Mouse (Mus musculus) NIH3T3 (cell line): ENCODE measurements around the gene Sfswap.

Experiments
- DNase-seq: peaks from one replicate; pipeline ENCODE4 v3.0.0-alpha.2; 2012; ENCODE audit warnings: low read depth

Sfswap gene

GRCm38 (mm10) chr5:129529571-129529970, 28.6 kb downstream of the Sfswap start:
- peak; percentile 80 for DNase-seq

- DNase-seq: peak; percentile 40
Measured at GRCm38 (mm10) chr5:129533731-129534130, 32.7 kb downstream of the Sfswap start.

- DNase-seq: peak; percentile 25
Measured at GRCm38 (mm10) chr5:129534500-129534899, 33.5 kb downstream of the Sfswap start.

- DNase-seq: no peak
Measured at GRCm38 (mm10) chr5:129535021-129535420, 34.0 kb downstream of the Sfswap start.

- no peak for DNase-seq
Measured at GRCm38 (mm10) chr5:129535431-129535830, 34.4 kb downstream of the Sfswap start.

GRCm38 (mm10) chr5:129538826-129539225, 37.8 kb downstream of the Sfswap start:
- DNase-seq: no peak

GRCm38 (mm10) chr5:129542236-129542635, 41.2 kb downstream of the Sfswap start:
- DNase-seq: peak; percentile 18

GRCm38 (mm10) chr5:129545787-129546186, 44.8 kb downstream of the Sfswap start:
- no peak for DNase-seq

- no peak for DNase-seq
Measured at GRCm38 (mm10) chr5:129549716-129550115, 48.7 kb downstream of the Sfswap start.

GRCm38 (mm10) chr5:129550790-129551189, 49.8 kb downstream of the Sfswap start:
- DNase-seq: no peak

- DNase-seq: no peak
Measured at GRCm38 (mm10) chr5:129551991-129552390, 51.0 kb downstream of the Sfswap start.

GRCm38 (mm10) chr5:129553642-129554041, 52.6 kb downstream of the Sfswap start:
- no peak for DNase-seq

- no peak for DNase-seq
Measured at GRCm38 (mm10) chr5:129558591-129558990, 57.6 kb downstream of the Sfswap start.

GRCm38 (mm10) chr5:129559283-129559682, 58.3 kb downstream of the Sfswap start:
- DNase-seq: no peak

- DNase-seq: no peak
Measured at GRCm38 (mm10) chr5:129562342-129562741, 61.3 kb downstream of the Sfswap start.

GRCm38 (mm10) chr5:129568596-129568995, 67.6 kb downstream of the Sfswap start:
- DNase-seq: no peak

- no peak for DNase-seq
Measured at GRCm38 (mm10) chr5:129578201-129578600, 77.2 kb downstream of the Sfswap start.

- DNase-seq: peak; percentile 17
Measured at GRCm38 (mm10) chr5:129580046-129580445, 79.0 kb downstream of the Sfswap start.

- no peak for DNase-seq
Measured at GRCm38 (mm10) chr5:129580572-129580971, 79.6 kb downstream of the Sfswap start.

- no peak for DNase-seq
Measured at GRCm38 (mm10) chr5:129581015-129581414, 80.0 kb downstream of the Sfswap start.

GRCm38 (mm10) chr5:129583331-129583730, 82.3 kb downstream of the Sfswap start:
- DNase-seq: peak; percentile 8

GRCm38 (mm10) chr5:129583761-129584582, 83.0 kb downstream of the Sfswap start, which contains the start of gene Mmp17:
Gene Mmp17 (plus strand): TSS chr5:129584169.
- peak; percentile 89 for DNase-seq

- no peak for DNase-seq
Measured at GRCm38 (mm10) chr5:129584583-129585541, 83.8 kb downstream of the Sfswap start.
